In the genomic region with DNA sequence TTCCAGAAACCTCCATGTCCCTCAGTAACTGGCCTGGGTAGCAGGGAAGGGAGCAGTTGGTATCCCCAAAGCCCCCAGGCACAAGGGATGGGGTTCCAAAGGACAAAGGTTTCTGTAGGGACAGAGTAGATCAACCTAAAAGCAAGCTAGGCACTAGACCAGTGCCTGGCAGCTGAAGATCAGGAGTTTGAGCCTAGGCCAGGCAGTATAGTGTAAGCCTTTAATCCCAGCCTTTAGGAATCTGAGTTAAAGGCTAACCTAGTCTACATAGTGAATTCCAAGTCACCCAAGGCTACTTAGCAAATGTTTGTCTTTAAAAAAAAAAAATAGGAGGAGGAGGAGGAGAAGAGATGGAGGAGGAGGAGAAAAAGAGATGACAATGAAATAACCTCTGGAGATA, we compare ENCODE assay signal across 11 mouse cellular contexts. TPM values are rescaled to one million over a fixed set of nuclear protein-coding genes. Genes with fewer than 3 reads are reported as not detected.
DNase-seq lines count a peak whose midpoint lies in the region; ATAC-seq and TF ChIP-seq lines count a peak whose summit lies in the region.
"Had no signal": no experiment of that assay in that cellular context is flagged by ENCODE, and none has a peak within 500 bp of the region (broad histone marks: within the 10 kb centered on the region; RNA-seq: fewer than 3 reads in every experiment).

No protein-coding gene starts in this region.

- no peaks in the 10 kb centered on the region for H3K27me3 ChIP-seq in heart, embryonic 11.5 days (ENCODE audit: control insufficient read depth, insufficient read depth, low read length)
- no peaks in the 10 kb centered on the region for H3K27me3 ChIP-seq in kidney, embryonic 16.5 days (ENCODE audit: insufficient read depth, low read length)
- no peaks in the 10 kb centered on the region for H3K27me3 ChIP-seq in E14TG2a.4 (ENCODE audit: insufficient read depth, low read length)

- no peaks in the 10 kb centered on the region for H3K36me3 ChIP-seq in heart, embryonic 11.5 days (ENCODE audit: control insufficient read depth, insufficient read depth, low read length)
- H3K36me3 ChIP-seq in kidney, embryonic 16.5 days (ENCODE audit: insufficient read depth, low read length), result no peaks in the 10 kb centered on the region
- H3K36me3 ChIP-seq in E14TG2a.4 (ENCODE audit: insufficient read depth, low read length), result peaks cover 39% of the 10 kb centered on the region

- intact Hi-C loops in heart, postnatal 10 days (cut with DNase I), result no loop called here

- peaks cover 84% of the 10 kb centered on the region for H3K4me1 ChIP-seq in heart, embryonic 11.5 days (ENCODE audit: control insufficient read depth, insufficient read depth, low read length)
- peaks cover 91% of the 10 kb centered on the region for H3K4me1 ChIP-seq in kidney, embryonic 16.5 days (ENCODE audit: insufficient read depth, low read length)
- H3K4me1 ChIP-seq in E14TG2a.4 (replicated peaks; ENCODE audit: low read depth, low read length), result peaks cover 100% of the 10 kb centered on the region

- H3K9ac ChIP-seq in heart, embryonic 11.5 days (ENCODE audit: low read depth, low read length), result no peak overlapping the region
- H3K9ac ChIP-seq in kidney, embryonic 16.5 days (replicated peaks; ENCODE audit: low read length), result peak overlapping the region; percentile 24; the same call in 1 of the 2 replicates
- H3K9ac ChIP-seq: liver, embryonic 14.5 days had no signal

- peak overlapping the region; percentile 77; the same call in 1 of the 2 replicates for H3K27ac ChIP-seq in heart, embryonic 11.5 days (ENCODE audit: low read depth, low read length)
- H3K27ac ChIP-seq in kidney, embryonic 16.5 days (ENCODE audit: low read length), result peak overlapping the region; percentile 71
- H3K27ac ChIP-seq: liver, embryonic 14.5 days had no signal

- no peak for DNase-seq in heart, postnatal 10 days
- DNase-seq in kidney, adult 11 months, result no peak
- DNase-seq in fat pad, adult 2 months (ENCODE audit: extremely low read depth, low read depth, low spot score), result peak; percentile 68
- no peak for DNase-seq in urinary bladder, postnatal 4 days (ENCODE audit: low spot score in 2 of 2)
- no peak for DNase-seq in spleen, postnatal 14 days (ENCODE audit: low spot score in 2 of 2)
- DNase-seq: cerebellum, adult 9-10 months had no signal

- TF ChIP-seq CTCF in E14TG2a.4 (conservative IDR thresholded peaks at IDR 0.05; ENCODE audit: low read length), result no peak

- no peak overlapping the region for H3K4me2 ChIP-seq in heart, embryonic 11.5 days
- H3K4me2 ChIP-seq in kidney, embryonic 16.5 days (replicated peaks; ENCODE audit: low read depth, low read length), result no peak overlapping the region

- no peak for ATAC-seq in heart, embryonic 11.5 days (replicated peaks; ENCODE audit: insufficient number of reproducible peaks, low FRiP score, low TSS enrichment)
- no peak for ATAC-seq in kidney, embryonic 16.5 days (ENCODE audit: low FRiP score, low TSS enrichment)
- ATAC-seq: activated CD4-positive, CD25-positive, alpha-beta regulatory T cell, adult 4 months had no signal

- H3K4me3 ChIP-seq in heart, embryonic 11.5 days (ENCODE audit: low read depth, low read length), result no peak overlapping the region
- H3K4me3 ChIP-seq in kidney, embryonic 16.5 days (ENCODE audit: low read length), result no peak overlapping the region
- peak overlapping the region; percentile 65 for H3K4me3 ChIP-seq in E14TG2a.4 (replicated peaks; ENCODE audit: low read length)

- H3K9me3 ChIP-seq in heart, embryonic 11.5 days (replicated peaks; ENCODE audit: control insufficient read depth, low read length), result no peaks in the 10 kb centered on the region
- no peaks in the 10 kb centered on the region for H3K9me3 ChIP-seq in kidney, embryonic 16.5 days (ENCODE audit: low read length)
- H3K9me3 ChIP-seq in E14TG2a.4 (ENCODE audit: low read length), result no peaks in the 10 kb centered on the region

RNA-seq across cellular contexts. Expression of a gene that starts 33.6 kb away (rescaled TPM):
- 14.6 and 14.8 TPM in 2 replicates for polyA plus RNA-seq in heart, embryonic 11.5 days (2014; fragmentation: Nextera tagmentation; extraction: Ambion mirVana)
- total RNA-seq in heart, postnatal 10 days (2021), result 10 to 100 TPM; 89.2 to 89.6 TPM
- 14.5 and 15.9 TPM in 2 replicates for polyA plus RNA-seq in kidney, embryonic 16.5 days (2015; fragmentation: Nextera tagmentation; extraction: Ambion mirVana)
